Mouse (Mus musculus) E14TG2a.4 (cell line): ENCODE data around the gene Ubap2l.

Source experiments
- CTCF ChIP-seq: conservative IDR thresholded peaks from 2 replicates; pipeline ENCODE4 v1.5.1; 2014; ENCODE audit warnings: low read length
- POU5F1 ChIP-seq: IDR thresholded peaks from 2 replicates; pipeline ENCODE4 v1.6.1; 2014; ENCODE audit warnings: low read length, borderline replicate concordance

- TF ChIP-seq CTCF (no peak), POU5F1 (no peak)
Observed at GRCm38 (mm10) chr3:89987822-89988221, 64.6 kb downstream of the Ubap2l start.
